Mouse (Mus musculus): ENCODE data around the gene Nudt5.

Gene Nudt5

DNA sequence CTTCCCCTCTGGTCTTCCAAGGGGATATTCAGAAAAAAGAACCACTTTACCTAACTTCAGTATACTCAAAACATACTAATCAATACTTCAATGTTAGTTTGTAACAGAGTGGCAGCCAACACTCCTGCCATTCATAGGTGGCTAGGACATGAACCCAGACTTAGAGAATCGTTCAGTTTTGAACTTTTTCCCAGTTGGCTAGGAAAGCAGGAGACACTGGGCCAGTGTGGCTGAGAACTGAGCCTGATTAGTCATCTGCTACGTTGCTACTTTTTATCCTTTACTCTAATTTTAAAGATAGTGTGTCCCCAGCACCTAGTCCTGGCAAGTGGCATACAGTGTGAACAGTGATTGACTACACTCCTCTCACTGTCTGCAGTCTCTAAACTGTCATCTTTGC, 22.9 kb downstream of the Nudt5 start:
- no peak for DNase-seq (ENCODE audit: low spot score)

GRCm38 (mm10) chr2:5869746-5870145, 24.9 kb downstream of the Nudt5 start:
- DNase-seq (ENCODE audit: low spot score) = no peak

DNA sequence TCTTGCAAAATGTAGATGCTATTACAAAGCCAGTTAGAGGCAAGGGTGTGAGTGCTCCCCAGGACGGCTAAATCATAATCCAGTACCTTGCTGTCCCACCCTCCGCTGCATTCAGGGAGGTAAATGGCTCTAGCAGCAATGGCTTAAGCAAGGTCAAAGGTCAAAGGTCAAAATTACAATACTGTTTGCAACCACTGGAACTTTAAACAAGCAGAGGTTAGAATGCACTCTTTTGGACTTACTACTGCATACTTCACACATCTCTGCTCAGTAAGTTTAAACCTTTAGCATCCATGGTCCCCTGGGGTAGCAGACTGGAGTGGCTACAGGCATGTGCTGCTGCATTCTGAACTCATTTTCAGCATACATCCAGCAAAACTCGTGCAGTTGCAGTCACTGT, 32.6 kb downstream of the Nudt5 start:
- DNase-seq (ENCODE audit: low spot score) = no peak

DNA sequence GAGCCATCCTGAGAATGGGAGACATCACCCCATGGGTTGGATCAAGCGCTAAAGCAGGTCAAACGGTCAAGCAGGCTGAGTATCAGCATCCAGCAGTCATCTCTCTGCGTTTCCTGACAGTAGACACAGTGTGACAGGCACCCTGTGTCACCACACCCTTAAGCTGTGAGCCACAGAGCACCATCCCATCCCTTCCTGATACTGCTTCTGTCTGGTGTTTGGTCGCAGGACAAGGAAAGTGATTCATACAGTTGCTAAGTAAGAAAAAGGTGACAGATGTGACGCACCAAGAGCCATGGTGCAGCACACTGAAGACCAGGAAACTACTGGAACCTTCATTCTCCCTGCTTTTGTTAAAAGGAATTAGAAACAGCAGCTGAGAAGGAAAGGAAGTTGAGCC, 44.0 kb downstream of the Nudt5 start:
- no peak for DNase-seq (ENCODE audit: low spot score)

- DNase-seq (ENCODE audit: low spot score) = no peak
These were observed 44.6 kb downstream of the Nudt5 start for GRCm38 (mm10) chr2:5889412-5889811.

DNA sequence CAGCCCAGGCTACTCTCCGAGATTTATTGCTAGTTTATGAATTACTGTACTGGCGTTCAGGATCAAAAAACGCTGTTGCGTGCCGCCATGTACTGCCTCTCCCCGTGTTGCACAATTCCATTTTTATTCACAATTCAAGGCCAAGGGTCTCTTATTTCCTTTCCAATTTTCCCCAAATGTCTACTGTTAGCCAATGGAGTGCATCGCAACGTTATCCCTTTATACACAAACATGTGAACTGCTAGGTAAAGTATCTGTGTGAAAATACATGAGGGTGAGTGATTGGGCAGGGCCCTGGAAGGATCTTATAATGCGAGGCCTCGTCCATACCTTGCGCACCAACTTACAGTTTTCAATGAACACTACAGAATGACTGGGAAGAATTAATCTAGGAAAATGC, 49.5 kb downstream of the Nudt5 start:
- DNase-seq (ENCODE audit: low spot score) = no peak

DNA sequence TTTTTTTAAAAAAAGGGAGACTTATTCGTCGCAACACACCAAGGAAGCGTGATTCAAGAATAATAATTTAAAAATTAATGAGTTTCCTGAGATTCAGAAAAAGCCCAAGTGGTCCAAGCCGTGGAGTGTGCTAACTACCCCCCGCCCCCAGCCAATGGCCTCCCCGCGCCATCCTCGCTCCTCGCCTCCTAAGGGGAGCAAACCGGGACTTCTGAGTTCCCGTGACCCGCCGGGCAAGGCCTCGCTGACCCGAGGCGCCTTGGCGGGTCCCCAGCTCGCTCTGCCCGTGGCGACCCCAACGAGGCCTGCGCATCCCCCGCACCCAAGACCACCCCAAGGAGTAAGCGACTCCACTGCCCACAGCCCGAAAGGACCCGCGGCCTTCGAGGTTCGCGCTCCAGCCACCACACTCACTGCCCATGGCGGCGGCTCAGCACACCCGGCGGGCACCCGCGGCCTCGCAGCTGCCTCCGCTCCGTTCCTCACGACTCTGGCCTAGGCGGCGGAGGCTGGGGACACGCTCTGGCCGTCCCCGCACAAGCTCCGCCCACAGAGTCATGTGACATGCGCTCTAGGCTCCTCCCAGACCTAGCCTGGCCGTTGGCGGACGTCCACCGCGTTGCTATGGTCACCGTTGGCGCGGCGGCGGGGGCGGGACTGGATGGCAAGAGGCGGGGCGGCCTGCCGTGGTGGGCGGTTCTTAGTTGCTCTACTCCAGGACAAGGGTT, 50.2 kb downstream of the Nudt5 start, which contains the start of gene Sec61a2:
Sec61a2 (minus strand) TSS at position 590 of the 728 bp plus-strand sequence.
- DNase-seq (ENCODE audit: low spot score) = peak; percentile 97

DNA sequence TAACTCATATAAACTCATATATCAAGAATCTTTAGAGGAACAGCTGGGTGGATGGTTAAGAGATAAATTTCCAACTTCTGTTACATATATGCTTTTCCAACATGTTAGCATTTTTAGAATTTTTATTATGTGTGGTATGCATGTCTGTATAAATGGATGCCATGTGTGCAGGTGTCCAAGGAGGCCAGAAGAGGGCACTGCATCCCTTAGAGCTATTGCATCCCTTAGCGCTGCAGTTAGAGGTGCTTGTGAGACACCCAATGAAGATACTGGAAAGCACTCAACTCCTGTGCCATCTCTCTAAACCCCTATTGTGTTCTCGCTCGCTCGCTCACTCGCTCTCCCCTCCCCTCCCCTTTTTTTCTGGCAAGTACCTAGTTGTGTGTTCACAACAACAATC, 55.3 kb downstream of the Nudt5 start:
- DNase-seq (ENCODE audit: low spot score) = no peak

DNA sequence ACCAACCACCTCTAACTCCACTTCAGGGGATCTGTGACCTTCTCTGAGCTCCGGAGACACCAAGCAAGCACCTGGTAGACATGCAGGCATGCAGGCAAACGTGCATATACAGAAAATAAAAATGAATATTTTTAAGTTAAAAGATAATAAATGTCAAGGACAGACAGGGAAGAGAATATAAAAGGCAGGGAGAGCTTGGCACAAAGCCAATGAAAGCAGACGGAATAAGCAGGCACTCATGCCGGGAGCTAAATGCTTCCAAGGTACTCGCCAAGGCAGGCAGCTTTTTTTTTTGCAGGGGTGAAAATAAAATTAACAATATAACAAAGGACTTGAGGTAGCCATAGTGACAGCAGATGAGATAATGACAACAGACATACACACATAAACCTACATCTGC, 61.3 kb downstream of the Nudt5 start:
- DNase-seq (ENCODE audit: low spot score) = no peak

GRCm38 (mm10) chr2:5906625-5907024, 61.8 kb downstream of the Nudt5 start:
- no peak for DNase-seq (ENCODE audit: low spot score)

GRCm38 (mm10) chr2:5911282-5911965, 66.6 kb downstream of the Nudt5 start:
- DNase-seq (ENCODE audit: low spot score) = no peak

Data from left cerebral cortex, adult 11 months (tissue).